Mouse (Mus musculus): ENCODE data around the gene Zfp292.
"Not testable (repeated sequence)": the region's sequence is repeated elsewhere in the genome, so short reads cannot be mapped to it uniquely, and the experiment has no call there.

The Zfp292 gene

DNA sequence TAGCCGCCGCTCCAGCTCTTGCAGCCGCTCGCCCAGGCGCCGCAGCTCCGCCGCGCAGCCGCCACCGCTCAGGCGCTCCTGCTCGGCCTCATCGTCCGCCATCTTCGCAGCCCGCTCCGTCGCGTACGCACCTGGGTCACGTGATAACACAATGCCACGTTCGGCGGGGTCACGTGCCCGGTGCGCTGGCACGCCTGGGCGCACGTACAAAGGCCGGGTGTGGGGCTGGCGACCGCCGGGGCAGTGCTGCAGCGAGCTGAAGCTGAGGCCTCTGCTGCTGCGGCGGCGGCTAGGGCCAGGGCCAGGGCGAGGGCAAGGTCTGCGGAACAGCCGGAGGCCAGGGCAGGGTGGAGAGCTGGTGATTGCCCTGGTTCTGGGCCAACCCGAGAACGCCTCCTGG, at the start of gene Zfp292:
Zfp292 (minus strand) TSS at position 143 of the 400 bp plus-strand sequence.
- in situ Hi-C loops (cut with MboI; ENCODE audit: low sequenced_read_pairs) = no loop called here

DNA sequence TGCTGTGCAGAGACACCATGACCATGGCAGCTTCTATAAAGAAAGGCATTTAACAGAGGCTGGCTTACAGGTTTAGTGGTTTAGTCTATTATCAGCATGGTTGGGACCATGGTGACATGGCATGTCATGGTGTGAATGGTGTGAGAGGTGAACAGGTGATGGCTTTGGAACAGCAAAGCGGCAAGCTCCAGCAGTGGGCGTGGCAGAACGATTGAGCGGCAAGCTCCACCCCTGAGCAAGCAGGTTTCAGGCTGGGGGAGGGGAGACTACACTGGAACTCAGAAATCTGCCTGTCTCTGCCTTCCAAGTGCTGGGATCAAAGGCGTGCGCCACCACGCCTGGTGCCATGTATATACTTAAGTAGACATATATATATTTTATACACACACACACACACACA, 45.6 kb upstream of the Zfp292 start:
- in situ Hi-C loops (cut with MboI; ENCODE audit: low sequenced_read_pairs) = not testable (repeated sequence)

DNA sequence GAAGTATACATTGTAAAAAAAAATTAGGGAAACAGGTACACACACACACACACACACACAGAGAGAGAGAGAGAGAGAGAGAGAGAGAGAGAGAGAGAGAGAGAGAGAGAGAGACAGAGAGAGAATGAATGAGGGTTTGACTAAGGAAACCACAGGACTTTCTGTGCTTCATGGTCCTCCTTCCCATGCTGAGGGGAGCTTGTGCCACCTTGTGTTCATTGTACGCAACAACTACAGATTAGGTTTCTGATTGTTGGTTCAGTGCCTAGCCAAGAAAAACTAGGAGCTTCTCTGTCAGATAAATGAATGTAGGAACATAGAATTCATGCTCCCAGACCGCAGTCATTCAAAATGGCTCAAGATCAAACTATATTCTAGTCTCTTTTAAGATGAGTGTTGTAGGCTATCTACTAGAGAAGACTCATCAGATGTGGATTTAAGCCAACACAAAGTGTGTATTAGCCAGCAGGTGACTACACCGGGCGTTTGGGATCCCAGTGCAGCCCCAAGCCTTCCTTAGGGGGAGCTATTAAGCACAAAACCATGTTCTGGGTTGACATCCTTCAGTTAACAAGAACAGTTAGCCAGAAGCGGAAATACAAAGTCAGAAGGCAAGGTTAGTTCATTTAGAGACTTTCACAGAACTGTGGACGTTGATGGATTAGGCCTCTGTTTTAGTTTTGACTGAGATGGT, 39.6 kb upstream of the Zfp292 start:
- in situ Hi-C loops (cut with MboI; ENCODE audit: low sequenced_read_pairs) = no loop called here

DNA sequence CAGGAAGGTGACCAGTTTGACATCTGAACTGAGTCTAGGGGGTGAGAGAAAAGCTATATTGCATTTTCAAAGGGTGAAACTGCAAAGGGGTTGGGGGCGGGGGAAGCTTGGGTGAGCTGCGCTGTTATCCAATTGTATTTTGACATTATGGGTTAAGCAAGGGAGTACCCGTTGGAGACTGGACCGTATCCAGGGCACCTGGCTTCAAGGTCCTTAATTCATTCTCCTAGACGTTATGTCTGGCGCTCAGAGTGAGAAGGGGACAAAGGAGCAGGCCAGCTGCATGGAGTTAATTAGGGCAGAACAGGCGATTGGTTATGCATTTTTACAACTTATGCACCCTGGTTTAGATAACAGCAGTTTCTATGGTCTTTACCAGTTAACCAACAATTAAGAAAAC, 34.6 kb upstream of the Zfp292 start:
- in situ Hi-C loops (cut with MboI; ENCODE audit: low sequenced_read_pairs) = no loop called here

DNA sequence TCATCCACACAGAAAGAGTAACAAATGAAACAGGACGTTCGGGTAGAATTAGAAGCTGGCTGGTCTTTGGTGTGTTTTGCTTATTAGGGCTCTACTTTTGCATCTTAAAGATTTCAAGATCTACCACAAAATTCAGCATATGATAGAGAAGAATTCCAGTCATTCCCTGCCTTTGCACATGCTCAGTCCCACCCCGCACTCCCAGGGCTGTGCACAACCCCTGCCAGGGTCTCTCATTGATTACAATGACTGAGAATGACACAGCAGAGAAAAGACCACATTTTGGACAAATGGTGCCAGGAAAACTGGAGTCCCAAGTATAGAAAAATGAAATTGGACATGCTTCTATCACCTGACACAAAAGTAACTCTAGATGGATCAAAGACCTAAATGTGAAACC, 29.4 kb upstream of the Zfp292 start:
- in situ Hi-C loops (cut with MboI; ENCODE audit: low sequenced_read_pairs) = no loop called here

DNA sequence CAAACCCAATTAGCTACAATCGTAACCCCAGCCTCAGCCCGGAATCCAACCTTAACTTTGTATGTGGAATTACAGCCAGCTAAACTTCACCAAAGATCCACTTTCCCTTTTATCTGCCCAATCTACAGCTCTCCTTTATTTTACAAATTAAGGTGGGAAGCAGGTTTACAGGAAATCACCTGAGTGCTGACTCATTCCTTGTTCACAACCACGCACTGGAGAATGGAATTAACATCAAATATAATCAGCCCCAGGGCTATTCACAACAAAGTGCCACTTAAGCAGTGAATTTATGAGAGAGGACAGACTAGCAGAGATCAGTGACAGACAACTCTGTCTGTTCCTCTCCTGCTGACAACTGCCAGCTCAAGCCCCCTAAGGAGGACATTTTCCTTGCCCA, 28.6 kb upstream of the Zfp292 start:
- in situ Hi-C loops (cut with MboI; ENCODE audit: low sequenced_read_pairs) = no loop called here

DNA sequence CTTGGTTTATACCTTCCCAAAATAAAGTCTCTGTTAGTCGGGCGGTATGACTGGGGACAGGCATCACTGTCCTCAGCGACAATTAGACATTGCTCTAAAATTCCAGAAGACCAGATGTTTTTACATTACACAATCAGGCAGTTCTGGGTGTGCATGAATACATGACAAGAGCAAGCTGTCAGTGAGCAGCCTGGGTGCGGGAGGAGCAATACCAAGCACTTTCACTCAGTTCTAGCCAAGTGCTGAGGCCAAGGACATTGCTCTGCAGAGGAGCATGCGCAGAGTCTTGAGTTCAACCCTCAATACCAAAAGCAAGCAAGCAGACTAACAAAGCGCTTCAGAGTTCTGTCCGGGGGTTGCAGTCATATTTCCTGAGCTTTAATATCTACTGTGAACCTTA, 25.4 kb upstream of the Zfp292 start:
- in situ Hi-C loops (cut with MboI; ENCODE audit: low sequenced_read_pairs) = no loop called here

DNA sequence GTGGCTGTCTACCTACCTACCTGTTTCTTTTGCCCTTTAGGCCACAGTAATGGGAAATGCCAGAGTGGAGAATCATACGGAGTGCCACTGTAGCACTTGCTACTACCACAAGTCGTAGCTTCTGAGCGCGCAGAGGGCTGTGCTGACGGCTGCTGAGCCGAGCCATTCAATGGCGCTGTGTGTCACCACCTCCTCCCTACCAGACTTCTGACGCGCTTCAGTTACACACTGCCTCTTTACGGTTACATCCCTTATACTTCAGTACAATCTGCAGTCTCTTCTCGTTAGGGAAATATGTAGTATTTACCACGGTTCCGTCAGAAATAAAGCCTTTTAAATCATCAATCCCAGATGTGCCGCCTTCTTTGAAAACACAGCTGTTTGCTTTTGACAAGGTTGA, 24.3 kb upstream of the Zfp292 start:
- in situ Hi-C loops (cut with MboI; ENCODE audit: low sequenced_read_pairs) = no loop called here

DNA sequence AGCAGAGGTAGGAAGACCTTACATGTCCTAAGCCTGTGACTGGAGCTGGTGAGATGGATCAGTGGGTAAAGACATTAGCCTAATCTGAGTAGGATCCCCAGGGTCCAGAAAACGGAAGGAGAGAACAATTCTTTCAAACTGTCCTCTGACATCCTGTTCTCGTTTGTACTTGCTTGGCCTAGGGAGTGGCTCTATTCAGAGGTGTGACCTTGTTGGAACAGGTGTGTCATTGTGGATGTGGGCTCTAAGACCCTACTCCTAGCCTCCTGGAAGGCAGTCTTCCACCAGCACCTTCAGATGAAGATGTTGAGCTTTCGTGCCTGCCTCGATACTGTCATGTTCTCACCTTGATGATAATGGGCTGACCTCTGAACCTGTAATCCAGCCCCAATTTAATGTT, 23.4 kb upstream of the Zfp292 start:
- in situ Hi-C loops (cut with MboI; ENCODE audit: low sequenced_read_pairs) = no loop called here

DNA sequence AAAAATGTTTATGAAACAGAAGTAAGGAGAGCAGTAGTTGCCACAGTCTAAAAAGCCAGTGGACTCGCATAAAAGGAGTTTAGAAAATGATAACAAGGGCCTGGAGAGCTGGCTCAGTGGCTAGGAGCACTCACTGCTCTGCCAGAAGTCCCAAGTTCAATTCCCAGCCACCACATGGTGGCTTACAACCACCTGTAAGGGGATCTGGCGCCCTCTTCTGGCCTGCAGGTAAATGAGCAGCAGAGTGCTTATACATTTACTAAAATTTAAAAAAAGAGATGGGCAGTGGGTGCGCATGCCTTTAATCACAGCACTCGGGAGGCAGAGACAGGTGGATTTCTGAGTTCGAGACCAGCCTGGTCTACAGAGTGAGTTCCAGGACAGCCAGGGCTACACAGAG, 22.6 kb upstream of the Zfp292 start:
- in situ Hi-C loops (cut with MboI; ENCODE audit: low sequenced_read_pairs) = no loop called here

DNA sequence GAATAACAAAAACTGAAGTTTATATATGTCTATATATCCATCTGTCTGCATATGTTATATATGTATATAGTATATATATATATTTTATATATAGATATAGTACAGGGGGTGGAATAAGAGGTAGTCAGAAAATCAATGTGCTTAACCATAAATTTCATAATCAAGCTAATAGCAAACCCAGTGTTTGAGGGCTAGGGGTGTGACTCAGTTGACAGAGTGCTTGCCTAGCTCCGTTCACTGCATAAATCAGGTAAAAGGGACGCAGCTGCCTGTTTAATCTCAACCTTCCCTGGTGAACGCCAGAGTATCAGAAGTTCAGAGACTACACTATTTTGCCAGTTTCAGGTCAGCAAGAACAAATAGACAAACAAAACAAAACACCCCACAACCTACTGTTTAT, 18.8 kb upstream of the Zfp292 start:
- in situ Hi-C loops (cut with MboI; ENCODE audit: low sequenced_read_pairs) = not testable (repeated sequence)

DNA sequence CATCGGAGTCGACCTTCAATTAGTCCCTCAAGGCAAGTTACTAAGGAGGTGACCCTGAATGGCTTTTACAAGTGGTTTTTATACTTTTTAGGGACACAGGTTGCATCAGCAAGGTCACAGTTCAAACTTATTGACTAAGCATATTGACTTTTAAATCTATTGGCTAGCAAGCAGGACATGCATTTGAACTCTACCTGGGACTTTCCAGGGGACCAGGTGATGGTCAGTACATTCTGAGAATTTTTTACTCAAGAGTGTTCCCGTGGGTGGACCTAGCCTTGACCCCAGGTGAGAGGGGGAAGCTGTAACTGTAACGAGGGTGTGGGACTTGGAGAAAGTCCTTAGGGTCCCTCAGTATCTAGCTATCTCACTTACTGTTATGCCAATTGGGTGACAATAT, 18.4 kb upstream of the Zfp292 start:
- in situ Hi-C loops (cut with MboI; ENCODE audit: low sequenced_read_pairs) = no loop called here

DNA sequence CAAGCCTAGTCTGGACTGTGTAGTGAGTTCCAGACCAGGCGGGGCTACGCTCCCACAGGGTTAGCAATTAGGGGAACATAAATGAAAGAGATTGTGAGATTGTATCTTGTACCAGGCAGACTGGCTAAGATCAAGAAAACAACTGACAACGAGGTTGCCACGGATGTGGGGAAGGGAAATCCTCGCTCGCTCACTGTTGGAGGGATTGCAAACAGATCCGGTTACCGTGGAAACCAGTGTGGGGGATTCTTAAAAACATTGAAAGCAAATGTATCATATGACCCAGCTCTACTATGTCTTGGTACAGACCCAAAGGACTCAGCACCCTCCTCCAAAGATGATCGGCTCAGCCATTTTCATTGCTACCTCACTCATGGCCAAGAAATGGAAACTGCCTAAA, 17.4 kb upstream of the Zfp292 start:
- in situ Hi-C loops (cut with MboI; ENCODE audit: low sequenced_read_pairs) = no loop called here

DNA sequence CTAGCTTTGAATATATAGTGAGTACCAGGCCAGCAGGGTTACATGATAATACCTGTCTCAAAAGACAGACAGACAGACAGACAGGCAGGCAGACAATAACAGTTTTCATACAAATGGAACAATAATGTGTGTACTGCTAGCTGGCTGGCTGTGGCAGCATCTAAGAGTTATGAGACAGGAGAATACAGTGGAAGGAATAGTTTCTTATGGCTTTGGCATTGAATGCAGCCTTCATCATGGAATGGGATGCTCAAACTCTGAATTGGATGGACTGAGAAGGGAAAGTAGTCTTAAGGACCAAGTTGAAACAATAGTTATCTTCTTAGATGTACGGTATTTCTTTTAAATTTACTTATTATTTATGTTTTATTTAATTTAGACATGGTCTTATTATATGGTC, 16.6 kb upstream of the Zfp292 start:
- in situ Hi-C loops (cut with MboI; ENCODE audit: low sequenced_read_pairs) = no loop called here

DNA sequence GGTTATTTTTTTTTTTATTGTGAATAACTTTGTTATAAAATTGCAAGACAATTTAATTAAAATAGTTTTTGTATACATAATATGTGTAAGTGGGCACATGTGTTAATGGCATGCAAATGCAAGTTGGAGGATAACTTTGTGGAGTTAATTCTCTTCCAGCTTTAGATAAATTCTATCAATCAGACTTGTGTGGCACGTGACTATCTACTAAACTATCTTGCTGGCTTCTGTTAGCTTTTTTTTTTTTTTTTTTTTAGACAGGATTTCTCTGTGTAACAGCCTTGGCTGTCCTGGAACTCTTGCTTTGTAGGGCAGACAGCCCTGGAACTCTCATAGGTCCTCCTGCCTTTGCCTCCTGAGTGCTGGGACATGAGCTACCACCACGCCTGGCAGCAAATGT, 15.7 kb upstream of the Zfp292 start:
- in situ Hi-C loops (cut with MboI; ENCODE audit: low sequenced_read_pairs) = no loop called here

DNA sequence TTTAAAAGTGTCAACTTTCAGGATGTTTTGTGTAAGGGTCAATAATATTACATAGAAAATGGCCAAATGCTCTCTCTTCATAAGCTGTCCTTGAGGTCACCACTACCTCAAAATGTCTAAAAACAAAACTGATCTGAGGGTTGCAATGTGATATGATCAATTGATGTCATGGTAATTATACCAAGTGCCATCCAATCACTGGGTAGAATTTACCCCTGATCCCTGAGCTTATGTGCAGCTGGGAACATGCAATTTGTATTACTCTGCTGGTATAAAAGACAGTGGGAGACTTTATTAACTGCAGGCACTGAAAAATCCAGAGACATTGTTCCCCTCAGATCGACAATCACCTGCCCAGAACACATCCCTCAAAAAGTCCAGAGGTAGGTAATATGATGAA, 10.7 kb upstream of the Zfp292 start, which contains the start of gene Cga:
Cga (plus strand) TSS at position 301 of the 400 bp plus-strand sequence.
- in situ Hi-C loops (cut with MboI; ENCODE audit: low sequenced_read_pairs) = no loop called here

DNA sequence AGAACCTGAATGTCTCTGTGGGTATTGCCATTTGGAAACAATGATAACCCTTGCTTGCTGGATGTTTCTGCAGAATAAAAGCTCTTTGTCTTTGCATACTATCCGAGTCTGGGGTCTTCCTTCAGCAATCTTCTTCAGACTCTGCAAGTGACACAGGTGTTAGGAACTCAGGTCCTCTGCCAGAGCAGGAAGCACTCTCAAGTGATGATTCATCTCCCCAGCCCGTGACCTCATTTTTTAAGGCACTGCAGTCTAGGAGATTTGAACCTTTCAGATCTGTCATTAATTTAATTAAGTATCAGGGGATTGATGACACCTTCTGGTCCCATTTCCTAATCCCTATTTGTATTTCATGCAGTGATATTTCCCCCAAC, 7.0 kb upstream of the Zfp292 start:
- in situ Hi-C loops (cut with MboI; ENCODE audit: low sequenced_read_pairs) = no loop called here

DNA sequence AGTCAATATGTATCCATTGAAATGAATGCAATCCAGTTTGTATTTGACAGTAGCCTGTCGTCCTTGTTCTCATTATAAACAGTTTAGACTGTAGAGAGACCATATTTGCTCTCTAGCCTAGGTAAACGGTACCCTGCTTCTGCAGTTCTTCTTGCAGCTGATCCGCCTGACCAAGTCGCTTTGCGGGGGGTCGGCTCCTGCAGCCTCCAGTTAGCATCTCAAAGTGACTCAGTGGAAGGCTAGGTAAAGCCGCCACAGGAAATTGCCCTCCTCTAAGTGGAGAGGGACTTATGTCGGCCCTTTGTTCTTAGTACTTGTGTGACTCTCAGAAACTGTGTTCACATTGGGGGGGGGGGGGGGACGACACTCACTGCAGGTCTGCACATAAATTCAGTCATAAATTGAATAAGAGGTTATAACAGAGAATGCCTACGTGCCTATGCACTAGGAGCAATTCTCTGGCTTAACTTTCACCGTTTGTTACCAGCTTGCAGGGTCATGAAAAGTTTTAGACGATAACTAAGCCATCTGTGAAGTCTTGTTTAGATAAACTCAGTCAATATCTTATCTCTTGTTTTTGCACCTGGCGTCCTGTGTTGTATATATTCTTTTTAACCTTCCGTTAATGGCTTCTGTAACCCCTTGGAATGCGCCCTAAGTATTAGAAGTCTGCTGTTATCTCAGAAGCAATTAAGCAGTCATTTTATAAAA, 6.5 kb upstream of the Zfp292 start:
- in situ Hi-C loops (cut with MboI; ENCODE audit: low sequenced_read_pairs) = no loop called here

DNA sequence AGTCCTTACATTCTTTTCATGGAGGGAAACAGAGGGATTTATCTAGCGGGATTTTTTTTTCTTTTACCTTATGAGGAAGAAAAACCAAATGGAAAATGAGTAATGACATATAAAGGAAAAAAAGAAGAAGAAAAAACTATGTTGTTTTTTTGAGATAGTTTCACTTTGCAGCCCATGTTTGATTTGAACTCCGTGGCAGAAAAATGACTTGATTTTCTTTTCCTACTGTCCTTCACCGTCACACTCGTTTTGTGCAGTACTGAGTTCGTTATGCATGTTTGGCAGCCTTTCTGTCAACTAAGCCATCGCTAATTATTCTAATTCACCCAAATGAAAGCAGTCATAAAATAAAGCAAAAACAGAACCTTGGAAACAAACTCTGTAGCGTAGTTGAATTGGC, 4.5 kb upstream of the Zfp292 start:
- in situ Hi-C loops (cut with MboI; ENCODE audit: low sequenced_read_pairs) = no loop called here

DNA sequence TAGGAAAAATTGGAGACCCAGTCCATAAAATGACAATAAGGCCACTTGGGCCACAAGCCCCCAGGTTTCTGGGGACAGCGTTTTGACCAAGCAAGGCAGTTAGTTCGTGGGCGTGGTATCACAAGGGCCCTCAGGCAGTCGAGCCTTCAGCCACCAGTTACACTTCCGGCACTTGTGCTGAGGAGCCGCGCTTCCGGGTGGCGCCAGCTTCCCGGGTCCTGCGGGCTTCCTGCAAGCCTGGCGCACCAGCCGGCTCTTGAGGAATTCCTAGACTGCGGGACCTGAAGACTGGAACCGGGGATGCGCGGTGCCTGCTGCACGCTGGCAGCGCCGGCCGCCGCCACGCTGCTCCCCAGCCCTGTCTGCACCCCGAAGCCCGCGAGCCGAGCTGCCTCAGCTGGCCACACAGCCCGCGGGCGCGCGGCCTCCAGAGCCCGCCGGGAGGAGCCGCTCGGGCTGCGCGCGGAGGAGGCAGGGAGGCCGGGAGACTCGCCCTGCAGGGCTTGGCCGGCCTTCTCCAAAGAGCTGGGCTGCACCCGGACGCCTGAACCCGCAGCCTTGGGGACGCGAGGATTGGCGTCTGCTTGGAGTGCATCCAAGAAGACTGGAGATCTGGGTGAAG, 3.8 kb upstream of the Zfp292 start:
- in situ Hi-C loops (cut with MboI; ENCODE audit: low sequenced_read_pairs) = no loop called here

DNA sequence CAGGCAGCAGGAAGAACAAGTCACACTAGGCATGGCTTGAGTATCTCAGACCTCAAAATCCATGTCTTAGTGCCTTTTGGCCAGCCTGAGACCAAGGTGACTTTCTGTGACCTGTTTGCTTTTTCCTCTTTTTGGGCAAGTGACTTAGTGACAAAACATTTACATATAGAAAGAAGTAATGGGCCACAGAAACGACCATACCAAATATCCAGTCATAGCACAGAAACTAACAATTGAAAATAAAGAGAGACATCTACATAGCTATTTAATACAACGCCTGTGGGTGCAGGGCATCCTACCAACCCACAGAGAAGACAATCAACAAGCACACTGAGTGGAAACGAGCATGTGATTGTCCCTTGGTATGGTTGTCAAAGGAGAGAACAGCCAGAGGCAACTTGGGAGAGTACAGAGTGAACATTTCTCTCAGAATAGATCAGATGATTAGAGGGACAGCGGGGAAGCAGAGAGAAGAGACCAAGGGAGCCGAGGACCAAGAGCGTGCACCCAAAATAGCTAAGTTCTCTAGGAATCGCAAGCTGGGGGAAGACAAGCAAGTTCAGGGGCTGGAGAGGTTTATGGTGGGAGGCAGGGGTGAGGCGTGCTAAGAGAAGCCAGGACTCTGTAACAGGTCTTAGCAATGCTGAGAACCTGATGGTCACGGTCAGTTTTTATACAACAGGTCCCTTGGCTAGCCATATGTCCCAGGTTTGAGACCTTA, 3.0 kb upstream of the Zfp292 start:
- in situ Hi-C loops (cut with MboI; ENCODE audit: low sequenced_read_pairs) = no loop called here
